Mouse (Mus musculus): ENCODE results near the gene Prr12. TPM values are rescaled to one million over a fixed set of nuclear protein-coding genes. Genes with fewer than 3 reads are reported as not detected.

The Prr12 gene
- total and polyA plus RNA-seq, 3 experiments, result 7.1 to 23.0 (median 22.4) TPM

GRCm38 (mm10) chr7:44997231-44997939, 55.3 kb downstream of the Prr12 start, which contains the start of gene Irf3:
TSS of gene Irf3 (plus strand) at chr7:44997648.
- H3K9ac ChIP-seq (ENCODE audit: low read depth, low read length), result peak within 1 kb of the TSS; percentile 84
- H3K4me1 ChIP-seq (ENCODE audit: control insufficient read depth, insufficient read depth, low read length), result peaks cover 8% of the 10 kb centered on the region
- H3K27me3 ChIP-seq (ENCODE audit: control insufficient read depth, insufficient read depth, low read length), result no peaks in the 10 kb centered on the region
- intact Hi-C loops (cut with DNase I), result loop anchor here (1.0 kb wide), 1 partner anchor 18 kb away; no protein-coding TSS in a partner anchor
- WGBS, result under 1% methylated on average over 43 of the region's 43 CpGs
- H3K36me3 ChIP-seq (ENCODE audit: control insufficient read depth, insufficient read depth, low read length), result peaks cover 6% of the 10 kb centered on the region
- peak within 1 kb of the TSS; percentile 85 for H3K4me3 ChIP-seq
- DNase-seq, result peak; percentile 97
- H3K27ac ChIP-seq, result peak within 1 kb of the TSS; percentile 96
- H3K79me2 ChIP-seq (replicated peaks; ENCODE audit: control insufficient read depth, insufficient read depth, low read length), result no peaks in the 10 kb centered on the region
- TF ChIP-seq EP300 (IDR thresholded peaks at IDR 0.05; ENCODE audit: insufficient read depth, low read depth, low read length), result no peak
- TF ChIP-seq CTCF (IDR thresholded peaks at IDR 0.05), result no peak
- TF ChIP-seq POLR2A (IDR thresholded peaks at IDR 0.05; ENCODE audit: insufficient read depth, low read depth, low read length), result peak; percentile 98

- peaks cover 6% of the 10 kb centered on the region for H3K36me3 ChIP-seq (ENCODE audit: control insufficient read depth, insufficient read depth, low read length)
- H3K27ac ChIP-seq, result peak overlapping the region; percentile 96
Observed at GRCm38 (mm10) chr7:44996672-44997071, 56.0 kb downstream of the Prr12 start.

GRCm38 (mm10) chr7:44986879-44987718, 65.6 kb downstream of the Prr12 start:
- Histone ChIP-seq H3K9ac (ENCODE audit: low read depth, low read length) (peak overlapping the region; percentile 69), H3K36me3 (ENCODE audit: control insufficient read depth, insufficient read depth, low read length) (no peaks in the 10 kb centered on the region), H3K27me3 (ENCODE audit: control insufficient read depth, insufficient read depth, low read length) (no peaks in the 10 kb centered on the region), H3K79me2 (replicated peaks; ENCODE audit: control insufficient read depth, insufficient read depth, low read length) (peaks cover 3% of the 10 kb centered on the region), H3K27ac (peak overlapping the region; percentile 93), H3K4me3 (peak overlapping the region; percentile 64), H3K4me1 (ENCODE audit: control insufficient read depth, insufficient read depth, low read length) (peaks cover 7% of the 10 kb centered on the region)
- intact Hi-C loops (cut with DNase I), result loop anchor here (5.0 kb wide), 1 partner anchor 65 kb away; the partner anchor contains the start of gene Prr12
- TF ChIP-seq POLR2A (IDR thresholded peaks at IDR 0.05; ENCODE audit: insufficient read depth, low read depth, low read length) (peak; percentile 85), CTCF (IDR thresholded peaks at IDR 0.05) (no peak), EP300 (IDR thresholded peaks at IDR 0.05; ENCODE audit: insufficient read depth, low read depth, low read length) (0 out of 2 replicates have a peak, but pooled peaks have one; percentile 4)
- DNase-seq, result no peak
- under 1% methylated on average over 29 of the region's 29 CpGs for WGBS

More at GRCm38 (mm10) chr7:44996672-44997071, 56.0 kb downstream of the Prr12 start:
- Histone ChIP-seq H3K9ac (ENCODE audit: low read depth, low read length) (peak overlapping the region; percentile 33), H3K79me2 (replicated peaks; ENCODE audit: control insufficient read depth, insufficient read depth, low read length) (no peaks in the 10 kb centered on the region), H3K4me1 (ENCODE audit: control insufficient read depth, insufficient read depth, low read length) (peaks cover 8% of the 10 kb centered on the region), H3K27me3 (ENCODE audit: control insufficient read depth, insufficient read depth, low read length) (no peaks in the 10 kb centered on the region), H3K4me3 (peak overlapping the region; percentile 85)
- no peak for TF ChIP-seq CTCF (IDR thresholded peaks at IDR 0.05)
- no peak for DNase-seq
- intact Hi-C loops (cut with DNase I), result loop anchor here (1.0 kb wide), 1 partner anchor 19 kb away; no protein-coding TSS in a partner anchor
- 9% methylated on average over 10 of the region's 10 CpGs for WGBS

- intact Hi-C loops (cut with DNase I), result loop anchor here (5.0 kb wide), 1 partner anchor 66 kb away; the partner anchor contains the start of gene Prr12
- DNase-seq, result peak; percentile 97 to 100
- no peaks in the 10 kb centered on the region for H3K36me3 ChIP-seq (ENCODE audit: control insufficient read depth, insufficient read depth, low read length)
Observed at GRCm38 (mm10) chr7:44986192-44986878, 66.3 kb downstream of the Prr12 start, which contains the start of gene Prmt1. TSS of gene Prmt1 (minus strand) at chr7:44986568.

GRCm38 (mm10) chr7:44985595-44986191, 67.0 kb downstream of the Prr12 start:
- Histone ChIP-seq H3K27ac (peak overlapping the region; percentile 94), H3K27me3 (ENCODE audit: control insufficient read depth, insufficient read depth, low read length) (no peaks in the 10 kb centered on the region), H3K36me3 (ENCODE audit: control insufficient read depth, insufficient read depth, low read length) (no peaks in the 10 kb centered on the region), H3K9ac (ENCODE audit: low read depth, low read length) (peak overlapping the region; percentile 92), H3K4me3 (peak overlapping the region; percentile 100), H3K4me1 (ENCODE audit: control insufficient read depth, insufficient read depth, low read length) (peaks cover 7% of the 10 kb centered on the region), H3K79me2 (replicated peaks; ENCODE audit: control insufficient read depth, insufficient read depth, low read length) (peaks cover 3% of the 10 kb centered on the region)
- DNase-seq, result peak; percentile 73
- intact Hi-C loops (cut with DNase I), result loop anchor here (2.0 to 5.0 kb wide), 2 partner anchors 33 to 67 kb away; partner anchors contain the start of gene Prr12
- TF ChIP-seq POLR2A (IDR thresholded peaks at IDR 0.05; ENCODE audit: insufficient read depth, low read depth, low read length) (no peak), CTCF (IDR thresholded peaks at IDR 0.05) (peak; percentile 49)
- 1% methylated on average over 45 of the region's 45 CpGs for WGBS

More at GRCm38 (mm10) chr7:44986192-44986878, 66.3 kb downstream of the Prr12 start, which contains the start of gene Prmt1:
- under 1% methylated on average over 42 of the region's 42 CpGs for WGBS
- Histone ChIP-seq H3K4me3 (peak within 1 kb of the TSS; percentile 100), H3K27ac (peak within 1 kb of the TSS; percentile 94), H3K9ac (ENCODE audit: low read depth, low read length) (peak within 1 kb of the TSS; percentile 92), H3K4me1 (ENCODE audit: control insufficient read depth, insufficient read depth, low read length) (peaks cover 7% of the 10 kb centered on the region), H3K27me3 (ENCODE audit: control insufficient read depth, insufficient read depth, low read length) (no peaks in the 10 kb centered on the region), H3K79me2 (replicated peaks; ENCODE audit: control insufficient read depth, insufficient read depth, low read length) (peaks cover 3% of the 10 kb centered on the region)
- TF ChIP-seq POLR2A (IDR thresholded peaks at IDR 0.05; ENCODE audit: insufficient read depth, low read depth, low read length) (peak; percentile 72), EP300 (IDR thresholded peaks at IDR 0.05; ENCODE audit: insufficient read depth, low read depth, low read length) (0 out of 2 replicates have a peak, but pooled peaks have one; percentile 54), CTCF (IDR thresholded peaks at IDR 0.05) (no peak)

All from heart, adult 2 months (tissue).